Comparison of ENCODE assay signal across 9 mouse cellular contexts in the genomic region with DNA sequence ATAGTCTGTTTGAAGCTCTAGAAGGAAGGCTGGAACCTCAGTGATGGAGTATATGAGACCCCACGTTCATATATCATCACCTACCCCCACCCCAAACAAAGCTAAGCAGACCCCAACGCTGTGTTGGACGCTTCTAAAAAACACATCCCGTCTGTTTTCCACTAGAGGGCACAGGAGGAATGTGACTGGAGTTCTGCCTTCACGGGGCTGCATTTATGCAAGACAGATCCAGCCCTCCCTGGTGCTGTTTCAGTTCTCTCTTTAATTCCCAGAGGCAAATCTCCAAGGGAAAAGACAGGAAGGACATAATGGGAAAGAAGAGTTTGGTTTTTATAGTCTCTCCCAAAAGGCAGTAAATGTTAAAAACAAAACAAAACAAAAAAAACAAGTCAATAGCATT. TPM values are rescaled to one million over a fixed set of nuclear protein-coding genes. Genes with fewer than 3 reads are reported as not detected.
DNase-seq lines count a peak whose midpoint lies in the region; ATAC-seq and TF ChIP-seq lines count a peak whose summit lies in the region.
"Had no signal": no experiment of that assay in that cellular context is flagged by ENCODE, and none has a peak within 500 bp of the region (broad histone marks: within the 10 kb centered on the region; RNA-seq: fewer than 3 reads in every experiment).

No protein-coding gene starts in this region.

- peak; percentile 22 for TF ChIP-seq CTCF in E14TG2a.4 (conservative IDR thresholded peaks at IDR 0.05; ENCODE audit: low read length)
- peak; percentile 74; the same call in 1 of the 2 replicates for TF ChIP-seq CTCF in brain, embryonic 14.5 days (IDR thresholded peaks at IDR 0.05; ENCODE audit: borderline replicate concordance, extremely low read depth, insufficient read depth, insufficient read length)

- DNase-seq in kidney, adult 18-20 months, result no peak
- peak; percentile 83 for DNase-seq in brain, embryonic 14.5 days (ENCODE audit: low read depth)
- peak; percentile 19 to 35 for DNase-seq in heart, adult 9 months (ENCODE audit: low spot score in 2 of 2)
- peak; percentile 79 for DNase-seq in midbrain, embryonic 14.5 days
- DNase-seq in gastrocnemius, adult 8-10 months (ENCODE audit: low spot score in 2 of 2), result no peak

- no peak overlapping the region for H3K27ac ChIP-seq in kidney, embryonic 16.5 days (ENCODE audit: low read length)
- no peak overlapping the region for H3K27ac ChIP-seq in midbrain, embryonic 14.5 days (replicated peaks; ENCODE audit: low read depth, low read length)
- H3K27ac ChIP-seq: limb, embryonic 13.5 days had no signal

- no peak overlapping the region for H3K4me3 ChIP-seq in kidney, embryonic 16.5 days (ENCODE audit: low read length)
- H3K4me3 ChIP-seq in E14TG2a.4 (replicated peaks; ENCODE audit: low read length), result no peak overlapping the region
- no peak overlapping the region for H3K4me3 ChIP-seq in midbrain, embryonic 14.5 days (replicated peaks; ENCODE audit: low read depth, low read length)
- H3K4me3 ChIP-seq: limb, embryonic 13.5 days had no signal

- no peak overlapping the region for H3K9ac ChIP-seq in kidney, embryonic 16.5 days (replicated peaks; ENCODE audit: low read length)
- H3K9ac ChIP-seq in midbrain, embryonic 14.5 days (replicated peaks; ENCODE audit: low read length), result no peak overlapping the region
- H3K9ac ChIP-seq: limb, embryonic 13.5 days had no signal

- H3K4me1 ChIP-seq in kidney, embryonic 16.5 days (ENCODE audit: insufficient read depth, low read length), result no peaks in the 10 kb centered on the region
- no peaks in the 10 kb centered on the region for H3K4me1 ChIP-seq in E14TG2a.4 (replicated peaks; ENCODE audit: low read depth, low read length)
- H3K4me1 ChIP-seq in midbrain, embryonic 14.5 days (ENCODE audit: control insufficient read depth, insufficient read depth, low read length), result no peaks in the 10 kb centered on the region
- H3K4me1 ChIP-seq: limb, embryonic 13.5 days had no signal

- no peaks in the 10 kb centered on the region for H3K9me3 ChIP-seq in kidney, embryonic 16.5 days (ENCODE audit: low read length)
- no peaks in the 10 kb centered on the region for H3K9me3 ChIP-seq in E14TG2a.4 (ENCODE audit: low read length)
- H3K9me3 ChIP-seq in midbrain, embryonic 14.5 days (ENCODE audit: control insufficient read depth, low read length), result no peaks in the 10 kb centered on the region
- H3K9me3 ChIP-seq: limb, embryonic 13.5 days had no signal

- H3K36me3 ChIP-seq in kidney, embryonic 16.5 days (ENCODE audit: insufficient read depth, low read length), result peaks cover 37% of the 10 kb centered on the region
- peaks cover 16% of the 10 kb centered on the region for H3K36me3 ChIP-seq in E14TG2a.4 (ENCODE audit: insufficient read depth, low read length)
- peaks cover 45% of the 10 kb centered on the region for H3K36me3 ChIP-seq in midbrain, embryonic 14.5 days (ENCODE audit: control insufficient read depth, insufficient read depth, low read length)

- WGBS in kidney, embryonic 16.5 days, result 17% methylated on average over 5 of the region's 5 CpGs
- WGBS in midbrain, embryonic 14.5 days, result 21% methylated on average over 5 of the region's 5 CpGs

- peak; percentile 65; the same call in 1 of the 2 replicates for ATAC-seq in kidney, embryonic 16.5 days (ENCODE audit: low FRiP score, low TSS enrichment)
- ATAC-seq in midbrain, embryonic 14.5 days (ENCODE audit: low FRiP score, low TSS enrichment), result peak; percentile 77; the same call in 1 of the 2 replicates
- ATAC-seq in megakaryocyte, adult 5-6 weeks (ENCODE audit: poor library complexity, severe bottlenecking), result no peak

- no peak for TF ChIP-seq POLR2A in brain, embryonic 14.5 days (IDR thresholded peaks at IDR 0.05; ENCODE audit: borderline replicate concordance, extremely low read depth, insufficient read depth, insufficient read length, poor library complexity, severe bottlenecking)

- H3K27me3 ChIP-seq in kidney, embryonic 16.5 days (ENCODE audit: insufficient read depth, low read length), result no peaks in the 10 kb centered on the region
- no peaks in the 10 kb centered on the region for H3K27me3 ChIP-seq in E14TG2a.4 (ENCODE audit: insufficient read depth, low read length)
- H3K27me3 ChIP-seq in midbrain, embryonic 14.5 days (ENCODE audit: control insufficient read depth, insufficient read depth, low read length), result no peaks in the 10 kb centered on the region
- H3K27me3 ChIP-seq: limb, embryonic 13.5 days had no signal

- no peak overlapping the region for H3K4me2 ChIP-seq in kidney, embryonic 16.5 days (replicated peaks; ENCODE audit: low read depth, low read length)
- H3K4me2 ChIP-seq in midbrain, embryonic 14.5 days (ENCODE audit: low read length), result no peak overlapping the region
- H3K4me2 ChIP-seq: limb, embryonic 13.5 days had no signal

RNA-seq across cellular contexts. Expression of a gene that starts 30.4 kb away (rescaled TPM):
- 347 and 363 TPM in 2 replicates for polyA plus RNA-seq in kidney, embryonic 16.5 days (2015; fragmentation: Nextera tagmentation; extraction: Ambion mirVana)
- polyA plus RNA-seq in brain, embryonic 14.5 days (2012; rRNA removed), result 68.2 and 92.5 TPM in 2 replicates
- 257 and 293 TPM in 2 replicates for polyA plus RNA-seq in midbrain, embryonic 14.5 days (2014; fragmentation: Nextera tagmentation; extraction: Ambion mirVana)
- 100 to 1,000 TPM; 233 to 311 (median 280) TPM for total RNA-seq in gastrocnemius, adult 8-10 months (2022)
- 43.5 and 48.2 TPM in 2 replicates for total RNA-seq in megakaryocyte, adult 5-6 weeks (2015)
- total RNA-seq in megakaryocyte, adult 5-6 weeks (2017), result 176 and 187 TPM in 2 replicates

Comparison
In these comparisons a context has a peak if more than half of its experiments do, and no peak if none do; other contexts are left out.
1. DNase-seq: peak in brain, embryonic 14.5 days (single experiment), heart, adult 9 months (2 of 2) and midbrain, embryonic 14.5 days (single experiment); none in kidney, adult 18-20 months (single experiment) and gastrocnemius, adult 8-10 months (0 of 2).